Mouse (Mus musculus) heart, adult 9 months (tissue): Measurements from ENCODE around the gene Lifr.
A peak's percentile ranks its signal among the peaks of the same experiment; 100 is the strongest.

ENCODE experiments used
- DNase-seq, 2 experiments: peaks; one replicate each; pipeline ENCODE4 v3.0.0; 2022; ENCODE audit warnings: low spot score in 2 of 2

Gene Lifr

GRCm38 (mm10) chr15:7154737-7155090 is 64.3 kb downstream of the Lifr start:
- DNase-seq, result no peak

- no peak for DNase-seq
Measured at GRCm38 (mm10) chr15:7157658-7158057, 67.2 kb downstream of the Lifr start.

DNA sequence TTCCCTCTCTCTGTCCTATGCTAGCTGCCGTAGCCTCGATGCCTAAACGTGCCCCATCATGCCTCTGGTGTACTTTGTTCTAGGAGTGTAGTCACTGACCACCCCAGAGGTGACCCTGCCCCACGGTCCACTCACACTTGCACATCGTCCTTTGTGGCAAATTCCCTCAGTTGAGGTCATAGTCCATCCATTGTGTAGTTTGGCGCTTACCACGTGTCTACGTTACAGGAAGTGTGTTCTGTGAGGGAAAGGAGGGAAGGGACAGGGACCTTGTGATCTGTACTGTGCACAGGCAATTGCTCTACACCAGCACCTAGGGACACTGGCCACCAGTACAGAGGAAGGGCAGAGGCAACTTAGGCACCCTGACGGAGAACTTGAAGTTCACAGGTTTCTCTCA is 69.5 kb downstream of the Lifr start:
- DNase-seq, result no peak

DNA sequence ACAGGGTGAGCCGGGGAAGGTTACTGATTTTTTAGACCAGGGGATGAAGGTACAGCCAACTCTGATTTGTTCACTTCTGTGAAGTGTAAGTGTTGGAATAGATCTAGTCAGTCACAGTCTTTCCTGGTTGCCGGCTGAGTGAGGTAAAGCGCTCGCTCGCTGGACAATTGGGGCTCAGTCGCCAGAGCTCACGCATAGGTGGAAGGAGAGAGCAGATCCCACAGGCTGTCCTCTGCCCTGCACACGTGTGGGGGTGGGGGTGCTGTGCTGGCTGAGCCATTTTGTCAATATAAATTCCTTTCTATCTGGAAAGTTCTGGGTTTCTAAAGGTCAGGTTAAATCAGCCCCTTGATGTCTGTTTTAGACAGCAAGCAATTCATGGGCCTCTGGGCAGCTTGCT is 69.9 kb downstream of the Lifr start:
- DNase-seq, result no peak

GRCm38 (mm10) chr15:7163851-7164250 is 73.4 kb downstream of the Lifr start:
- DNase-seq, result no peak

GRCm38 (mm10) chr15:7166735-7167134 is 76.3 kb downstream of the Lifr start:
- no peak for DNase-seq

DNA sequence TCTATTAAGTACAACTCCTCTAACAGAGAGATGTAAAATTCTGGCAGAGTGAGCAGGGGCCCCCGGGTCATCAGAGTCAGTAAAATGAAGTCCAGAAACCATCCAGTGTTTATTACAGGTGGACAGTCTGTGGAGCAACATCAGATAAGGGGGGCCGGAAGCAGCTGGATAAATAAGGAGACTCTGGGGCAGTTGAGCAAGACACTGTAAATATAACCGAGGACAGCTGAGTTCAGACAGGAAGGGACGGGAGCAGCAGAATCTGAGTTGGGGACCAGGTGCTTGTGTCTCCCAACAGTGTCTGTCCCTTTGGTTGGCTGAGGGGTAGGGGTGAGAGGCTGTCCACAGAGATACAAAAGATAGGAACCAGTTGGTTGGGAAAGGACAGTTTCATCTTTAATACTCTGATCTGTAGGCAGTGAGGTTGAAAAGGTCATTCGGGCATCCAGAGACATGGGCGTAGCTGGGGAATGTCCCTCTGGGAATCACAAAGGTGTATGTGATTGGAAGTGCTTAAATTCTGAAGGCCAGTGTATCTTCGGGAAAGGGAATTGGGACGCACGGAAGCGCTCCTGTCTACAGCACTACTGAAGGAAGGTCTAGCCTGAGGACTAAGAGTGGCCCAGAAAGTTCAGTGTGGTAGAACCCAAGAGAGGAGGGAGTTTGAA is 77.0 kb downstream of the Lifr start:
- no peak for DNase-seq

DNA sequence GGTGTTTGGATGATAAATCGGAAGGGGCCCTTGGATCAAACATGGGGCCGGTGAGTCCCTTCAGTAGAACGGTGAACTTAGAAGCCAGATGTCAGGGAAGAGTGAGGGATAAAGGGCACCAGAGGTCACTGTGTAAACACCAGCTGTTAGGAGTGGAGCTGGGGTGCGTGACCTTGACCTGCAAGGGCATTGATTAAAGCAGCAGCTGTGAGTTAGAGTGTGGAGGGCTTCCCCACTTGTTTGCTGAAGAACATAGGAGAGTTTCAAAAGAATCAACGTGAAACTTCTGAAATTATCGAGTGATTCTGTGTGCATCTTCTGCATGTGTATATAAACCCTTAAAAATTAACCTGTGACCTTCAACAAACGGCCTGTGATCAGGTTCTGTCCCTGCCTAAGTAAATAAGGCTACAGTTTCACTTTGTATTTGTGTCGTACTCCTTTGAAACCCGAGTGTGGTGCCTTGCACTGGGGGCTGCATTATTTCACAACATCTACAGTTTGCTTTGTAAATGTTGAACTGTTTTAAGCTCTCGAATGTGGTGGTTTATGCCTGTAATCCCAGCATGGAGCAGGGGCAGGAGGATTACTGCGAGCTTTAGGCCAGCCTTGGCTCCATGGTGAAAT is 77.6 kb downstream of the Lifr start:
- no peak for DNase-seq

- DNase-seq, result peak; percentile 46 to 70
Measured at GRCm38 (mm10) chr15:7172875-7173274, 82.5 kb downstream of the Lifr start.

- no peak for DNase-seq
Measured at GRCm38 (mm10) chr15:7173346-7173745, 82.9 kb downstream of the Lifr start.

DNA sequence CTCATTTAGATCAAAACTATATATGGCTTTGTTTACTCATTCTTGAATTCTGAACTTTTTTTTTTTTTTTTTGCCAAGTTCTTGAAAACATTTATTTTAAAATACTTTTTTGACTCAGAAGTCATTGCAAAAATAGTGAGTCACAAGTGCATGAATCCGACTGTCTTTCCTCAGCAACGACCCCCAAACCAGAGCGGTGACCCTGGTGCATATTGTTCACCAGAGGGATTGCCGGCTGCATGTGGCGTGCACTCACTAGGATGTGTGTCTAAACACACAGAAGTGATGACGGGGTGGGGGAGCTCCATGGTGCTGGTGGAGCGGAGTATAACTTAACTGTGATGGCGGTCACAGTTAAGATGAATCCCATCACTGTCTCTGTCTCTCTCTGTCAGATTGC is 83.4 kb downstream of the Lifr start:
- DNase-seq, result no peak

DNA sequence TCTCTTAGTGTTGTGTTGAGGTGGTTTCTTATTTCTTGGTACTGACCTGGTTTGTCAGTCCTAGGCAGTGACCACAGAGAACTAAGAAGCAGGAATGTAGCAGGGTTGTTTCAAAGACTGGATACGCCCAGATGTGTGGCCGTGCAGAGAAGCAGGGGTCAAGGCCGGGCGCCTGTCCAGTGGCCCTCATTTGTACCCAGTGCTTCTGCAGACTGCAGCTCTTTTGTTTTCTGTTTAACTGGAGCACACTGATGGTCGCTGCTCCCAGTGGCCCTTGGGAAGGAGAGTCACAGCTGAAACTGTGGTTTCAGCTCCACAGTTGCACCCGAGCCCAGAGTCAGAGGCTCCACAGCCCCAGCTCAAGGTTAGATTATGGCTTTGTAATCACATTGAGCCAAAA is 90.2 kb downstream of the Lifr start:
- DNase-seq, result no peak

DNA sequence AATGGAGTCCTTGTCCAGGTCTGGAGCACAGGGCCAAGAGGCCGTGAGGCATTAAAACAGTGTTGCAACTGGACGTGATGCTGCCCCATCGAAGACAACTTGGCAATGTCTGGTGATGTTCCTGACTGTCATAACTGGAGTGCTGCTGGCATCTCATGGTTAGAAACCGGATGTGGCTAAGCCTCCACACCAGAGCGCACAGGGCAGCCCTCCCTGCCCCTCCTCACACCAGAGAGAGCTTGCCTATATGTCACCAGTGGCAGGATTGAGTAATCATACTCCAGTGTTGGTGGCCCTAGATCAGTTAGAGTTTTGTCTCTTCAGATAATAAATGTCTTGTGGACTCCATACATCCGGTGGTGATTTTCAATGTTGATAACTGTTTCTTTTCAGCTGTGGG is 97.3 kb downstream of the Lifr start:
- no peak for DNase-seq

DNA sequence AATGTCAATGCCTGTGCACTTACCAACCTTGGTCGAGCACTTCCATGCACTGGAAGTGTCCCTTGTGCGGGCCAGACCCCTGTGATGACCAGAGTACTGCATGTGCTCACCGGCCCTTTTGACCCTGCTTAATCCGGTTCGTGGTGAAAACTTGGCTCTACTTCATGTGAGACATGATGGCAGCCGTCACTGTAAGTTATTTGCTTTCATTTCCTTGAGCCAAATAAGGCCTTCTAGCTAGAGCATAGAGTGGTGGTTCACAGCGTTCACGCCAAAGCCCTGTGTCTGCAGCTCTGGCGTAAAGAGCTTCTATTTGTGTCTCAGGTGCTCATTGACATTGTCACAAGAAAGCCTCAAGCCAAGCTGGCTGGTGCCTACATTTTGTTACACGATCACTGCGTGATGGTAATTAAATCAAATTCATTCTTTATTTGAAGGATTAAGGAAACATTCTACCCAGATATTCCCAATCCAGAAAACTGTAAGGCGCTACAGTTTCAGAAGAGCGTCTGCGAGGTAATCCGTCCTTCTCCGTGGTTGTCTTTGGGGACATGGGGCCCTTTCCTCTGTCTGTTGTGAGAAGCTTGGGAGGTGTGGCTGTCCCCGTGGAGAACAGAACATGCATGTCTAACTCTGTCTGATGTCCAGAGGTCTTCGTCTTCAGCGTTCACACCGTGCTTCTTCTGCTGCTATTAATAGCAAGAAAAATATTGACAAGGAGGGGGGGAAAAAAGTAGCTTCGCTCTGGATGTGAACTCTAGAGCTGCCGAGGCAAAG is 99.5 kb downstream of the Lifr start:
- peak; percentile 69 to 78 for DNase-seq

DNA sequence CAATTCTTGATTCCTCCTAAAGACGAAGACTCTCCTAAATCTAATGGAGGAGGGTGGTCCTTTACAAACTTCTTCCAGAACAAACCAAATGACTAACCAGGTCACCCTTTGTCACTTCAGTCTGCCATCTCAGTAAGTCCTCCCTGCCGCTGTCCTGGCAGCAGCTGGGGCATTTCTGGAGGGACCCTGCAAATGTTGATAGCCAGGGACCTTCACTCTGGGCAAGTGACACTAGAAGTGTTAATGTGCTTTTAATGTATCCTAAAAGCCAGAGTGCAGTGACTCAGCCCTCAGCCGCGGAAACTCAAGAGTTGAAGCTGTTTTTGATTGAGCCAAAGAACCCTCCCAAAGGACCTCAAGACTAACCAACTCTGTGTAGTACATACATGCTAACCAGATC is 100.7 kb downstream of the Lifr start:
- no peak for DNase-seq

- no peak for DNase-seq
Measured at GRCm38 (mm10) chr15:7192582-7192981, 102.2 kb downstream of the Lifr start.

GRCm38 (mm10) chr15:7194147-7194720 is 103.8 kb downstream of the Lifr start:
- no peak for DNase-seq

GRCm38 (mm10) chr15:7194748-7195221 is 104.4 kb downstream of the Lifr start:
- no peak for DNase-seq

GRCm38 (mm10) chr15:7197652-7198445 is 107.4 kb downstream of the Lifr start:
- DNase-seq, result no peak

DNA sequence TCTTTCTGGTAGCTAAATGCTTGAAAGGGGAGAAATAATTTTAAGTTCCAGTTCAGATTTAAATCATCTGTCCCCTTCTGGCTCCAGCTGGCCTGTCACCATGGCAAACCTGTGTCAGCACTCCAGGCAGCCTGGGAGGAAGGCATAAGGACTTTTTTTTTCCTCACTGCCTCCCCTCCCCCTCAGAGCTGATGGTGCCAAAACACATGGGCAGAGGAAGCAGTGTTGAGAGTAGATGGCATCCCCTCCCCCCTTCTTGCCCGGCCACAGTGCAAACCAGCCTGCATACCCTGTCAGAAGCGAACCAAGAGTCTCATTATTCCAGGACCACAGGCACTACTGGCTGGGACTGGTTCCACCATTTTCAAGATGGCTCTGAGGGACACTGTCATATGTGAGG is 108.4 kb downstream of the Lifr start:
- no peak for DNase-seq

- DNase-seq, result no peak
Measured at GRCm38 (mm10) chr15:7200286-7200685, 109.9 kb downstream of the Lifr start.
